Mouse (Mus musculus): ENCODE data around the gene Zfp819.

The Zfp819 gene

GRCm38 (mm10) chr7:43606896-43607742, at the start of gene Zfp819:
Gene Zfp819, plus strand, starts transcription at chr7:43607169.
- DNase-seq (ENCODE audit: low read depth, low spot score), result peak; percentile 54

- peak; percentile 82 for DNase-seq (ENCODE audit: low read depth, low spot score)
Observed at GRCm38 (mm10) chr7:43562006-43562633, 44.8 kb upstream of the Zfp819 start, which contains the start of gene Zfp658. Gene Zfp658, plus strand, starts transcription at chr7:43562256.

DNA sequence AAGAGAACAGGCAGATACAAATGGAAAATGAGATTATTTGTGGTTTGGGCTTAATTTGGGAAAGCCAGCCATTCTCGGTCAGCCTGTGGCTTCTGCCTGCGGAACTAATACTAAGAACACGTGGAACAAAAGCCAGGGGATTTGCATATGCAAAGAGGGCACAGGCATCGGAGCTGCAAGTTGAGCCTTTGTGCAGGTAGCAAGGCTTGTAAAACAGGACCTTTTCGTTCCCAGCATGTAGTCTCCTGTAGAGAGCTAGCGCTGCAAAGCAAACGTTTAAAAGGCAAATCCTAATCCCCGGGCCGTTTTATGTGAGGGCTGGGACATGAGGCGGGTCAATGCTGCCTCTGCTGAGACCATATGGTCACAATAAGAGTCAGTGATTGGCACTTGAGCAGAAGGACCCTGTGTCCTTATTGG, 44.3 kb upstream of the Zfp819 start:
- DNase-seq (ENCODE audit: low read depth, low spot score), result peak; percentile 7

GRCm38 (mm10) chr7:43563300-43563699, 43.7 kb upstream of the Zfp819 start:
- DNase-seq (ENCODE audit: low read depth, low spot score), result no peak

DNA sequence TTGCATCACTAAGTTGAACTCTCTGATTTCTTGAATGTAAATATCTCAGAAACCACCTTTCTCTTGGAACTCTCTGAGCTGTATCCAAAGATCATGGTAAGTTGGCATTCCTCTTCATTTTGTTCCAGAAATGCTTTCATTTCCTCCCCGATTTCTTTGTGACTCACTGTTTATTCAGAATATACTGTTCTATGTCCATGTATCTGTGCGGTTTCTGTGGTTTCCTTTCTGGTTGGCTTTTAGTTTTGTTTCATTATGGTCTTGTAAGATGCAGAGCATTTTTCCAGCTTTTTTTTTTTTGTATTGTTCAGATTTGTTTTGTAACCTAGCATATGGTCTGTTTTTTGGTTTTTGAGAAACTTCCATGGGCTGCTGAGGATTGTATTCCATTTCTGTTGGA, 35.8 kb upstream of the Zfp819 start:
- no peak for DNase-seq (ENCODE audit: low read depth, low spot score)

DNA sequence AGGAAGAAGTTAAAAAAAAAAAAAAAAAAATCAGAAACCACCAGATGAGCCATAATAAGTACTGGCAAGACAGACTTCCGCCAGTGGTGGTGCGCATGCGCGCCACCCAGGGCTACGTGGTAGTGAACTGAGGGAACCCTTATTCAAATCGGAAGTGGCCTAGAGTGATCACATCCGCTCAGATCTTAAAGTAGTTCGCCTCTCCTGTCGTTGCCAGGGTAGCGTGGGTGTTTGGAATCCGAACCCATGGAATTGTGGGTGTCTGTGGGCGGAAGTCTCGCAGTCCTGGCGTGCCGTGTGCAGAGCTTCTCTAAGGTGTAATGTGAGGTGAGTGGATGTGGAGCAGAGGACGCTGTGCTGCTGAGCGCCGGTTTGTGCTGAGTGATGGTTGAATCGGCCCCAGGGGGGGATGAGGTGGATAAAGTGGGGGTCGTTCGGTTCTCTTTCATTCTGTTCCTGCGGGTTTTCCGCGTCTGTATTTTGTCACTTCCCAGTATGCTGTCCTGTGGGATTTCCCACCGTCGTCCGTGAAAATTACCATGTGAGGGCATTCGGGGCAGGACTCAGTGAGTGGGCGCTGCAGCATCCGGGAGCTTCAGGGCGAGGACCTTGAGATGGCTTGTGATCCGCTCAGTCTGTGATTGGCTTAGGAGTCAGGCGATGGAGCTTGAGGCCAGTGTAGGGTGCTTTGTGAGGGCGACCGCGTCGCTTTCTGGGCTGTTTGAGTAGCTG, 27.4 kb upstream of the Zfp819 start, which contains the start of gene Zfp719:
TSS of gene Zfp719 (plus strand) at position 171 of the 732 bp plus-strand sequence.
- peak; percentile 87 for DNase-seq (ENCODE audit: low read depth, low spot score)

DNA sequence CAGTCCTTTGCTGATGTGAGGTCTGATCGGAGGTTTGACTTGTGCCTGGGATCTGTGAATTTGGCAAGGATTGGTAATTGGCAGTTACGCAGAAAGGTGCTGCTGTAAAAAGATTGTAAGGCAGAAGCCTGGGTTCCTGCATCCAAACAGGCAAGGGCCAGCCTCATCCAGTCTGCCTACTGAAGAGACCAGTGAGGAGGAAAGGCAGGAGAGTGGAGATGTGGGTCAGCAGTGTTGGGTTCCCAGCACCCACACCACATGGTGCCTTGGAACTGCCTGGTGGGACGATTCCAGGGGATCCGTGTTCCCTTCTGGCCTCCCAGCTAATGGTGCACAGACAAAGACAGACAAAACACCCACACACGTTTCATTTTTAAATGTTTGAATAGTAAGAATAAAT, 26.4 kb upstream of the Zfp819 start:
- no peak for DNase-seq (ENCODE audit: low read depth, low spot score)

GRCm38 (mm10) chr7:43584790-43585189, 22.2 kb upstream of the Zfp819 start:
- no peak for DNase-seq (ENCODE audit: low read depth, low spot score)

DNA sequence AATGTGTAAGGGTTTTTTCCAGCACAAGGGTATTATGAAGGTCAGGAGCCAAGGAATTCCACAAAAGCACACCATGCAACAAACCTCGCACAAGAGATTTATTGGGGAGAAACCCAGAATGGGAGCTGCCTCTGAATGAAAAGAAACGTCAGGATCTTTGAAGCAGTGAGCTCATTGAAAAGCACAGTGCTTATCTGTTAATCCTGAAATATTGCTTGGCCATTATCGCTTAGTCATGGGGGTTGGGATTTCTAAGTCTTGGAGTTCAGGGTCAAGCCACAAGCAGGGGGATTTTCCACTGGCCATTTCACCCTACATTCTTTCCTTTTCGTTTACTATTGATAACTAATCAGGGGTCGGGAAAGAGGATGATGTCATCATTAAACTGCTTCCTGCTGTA, 5.1 kb upstream of the Zfp819 start:
- DNase-seq (ENCODE audit: low read depth, low spot score), result no peak

DNA sequence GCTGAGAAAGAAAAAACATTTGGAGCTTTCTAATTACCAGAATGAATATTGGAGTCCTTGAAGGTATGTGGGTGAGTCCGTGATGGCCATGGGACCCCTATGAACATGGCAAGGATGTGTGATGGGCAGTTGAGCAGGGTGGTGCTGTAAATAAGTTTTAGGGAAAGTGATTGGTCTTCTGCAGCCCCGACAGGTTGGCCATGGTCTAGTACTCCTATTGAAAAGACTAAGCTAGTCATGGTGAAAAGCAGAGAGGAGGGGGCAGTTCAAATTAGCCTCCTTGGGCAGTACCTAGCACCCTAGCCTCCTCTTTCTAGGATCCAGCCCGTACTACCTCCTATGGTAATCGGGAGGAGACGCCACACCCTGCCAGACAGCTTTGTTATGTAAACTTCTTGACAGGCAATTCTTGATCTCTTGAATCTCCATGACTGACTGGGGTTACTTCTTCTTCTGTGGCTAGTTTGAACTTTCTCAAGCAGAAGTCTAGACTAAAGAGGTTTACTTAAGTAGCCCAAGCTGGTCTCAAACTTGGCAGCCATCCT, 846 bp downstream of the Zfp819 start:
- DNase-seq (ENCODE audit: low read depth, low spot score), result no peak

GRCm38 (mm10) chr7:43608316-43608824, 1.4 kb downstream of the Zfp819 start:
- no peak for DNase-seq (ENCODE audit: low read depth, low spot score)

GRCm38 (mm10) chr7:43613816-43614551, 7.0 kb downstream of the Zfp819 start:
- no peak for DNase-seq (ENCODE audit: low read depth, low spot score)

- no peak for DNase-seq (ENCODE audit: low read depth, low spot score)
Observed at GRCm38 (mm10) chr7:43622927-43623326, 16.0 kb downstream of the Zfp819 start.

DNA sequence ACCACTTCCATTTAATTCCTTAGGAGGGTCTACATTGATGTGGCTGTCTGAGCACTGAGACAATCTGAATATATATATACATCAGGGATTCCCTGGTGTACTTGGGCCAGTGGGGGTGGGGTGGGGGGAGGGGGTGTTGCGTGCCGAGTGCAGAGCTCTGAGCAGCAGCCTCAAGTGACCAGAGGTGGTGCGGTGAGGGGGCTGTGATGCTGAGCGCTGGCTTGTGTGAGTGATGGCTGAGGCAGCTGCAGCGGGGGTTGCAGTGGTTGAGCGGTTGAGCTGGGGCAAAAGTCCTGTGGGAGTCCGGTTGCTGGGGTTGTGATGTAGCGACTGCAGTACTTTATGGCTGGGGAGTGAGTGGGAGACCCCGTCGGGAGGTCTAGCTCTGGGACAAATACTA, 16.9 kb downstream of the Zfp819 start:
- no peak for DNase-seq (ENCODE audit: low read depth, low spot score)

DNA sequence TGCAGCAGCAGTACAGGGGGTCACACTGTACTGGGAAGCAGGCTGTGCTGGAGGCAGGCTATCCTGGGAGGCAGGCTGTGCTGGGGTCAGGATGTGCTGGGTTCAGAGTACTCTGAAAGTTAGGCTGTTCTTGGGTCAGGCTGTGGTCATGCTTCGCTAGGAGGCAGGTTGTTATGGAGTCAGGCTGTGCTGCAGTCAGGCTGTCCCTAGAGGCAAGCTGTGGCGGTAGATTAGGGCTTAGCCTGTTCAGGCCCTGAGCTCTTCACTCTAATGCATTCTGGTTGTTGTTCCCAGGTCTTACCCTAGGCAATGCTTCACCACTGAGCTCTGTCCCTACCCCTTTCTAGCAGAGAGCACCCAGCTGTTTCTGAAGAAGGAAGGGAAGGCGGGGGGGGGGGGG, 18.1 kb downstream of the Zfp819 start:
- no peak for DNase-seq (ENCODE audit: low read depth, low spot score)

GRCm38 (mm10) chr7:43625794-43626422, 18.9 kb downstream of the Zfp819 start:
- DNase-seq (ENCODE audit: low read depth, low spot score), result no peak

- DNase-seq (ENCODE audit: low read depth, low spot score), result no peak
Observed at GRCm38 (mm10) chr7:43633940-43634339, 27.0 kb downstream of the Zfp819 start.

- no peak for DNase-seq (ENCODE audit: low read depth, low spot score)
Observed at GRCm38 (mm10) chr7:43634500-43634899, 27.5 kb downstream of the Zfp819 start, which contains the start of gene Ceacam18. Gene Ceacam18, plus strand, starts transcription at chr7:43634707.

GRCm38 (mm10) chr7:43636194-43636593, 29.2 kb downstream of the Zfp819 start:
- no peak for DNase-seq (ENCODE audit: low read depth, low spot score)

- no peak for DNase-seq (ENCODE audit: low read depth, low spot score)
Observed at GRCm38 (mm10) chr7:43637118-43637517, 30.1 kb downstream of the Zfp819 start.

Data from embryo, embryonic 11.5 days (tissue).